In genomic region chr5:149377253-149377652, GRCm38 (mm10) we compare ENCODE assay signal across 12 mouse cellular contexts. TPM values are rescaled to one million over a fixed set of nuclear protein-coding genes. Genes with fewer than 3 reads are reported as not detected.
DNase-seq lines count a peak whose midpoint lies in the region; ATAC-seq and TF ChIP-seq lines count a peak whose summit lies in the region.
"Had no signal": no experiment of that assay in that cellular context is flagged by ENCODE, and none has a peak within 500 bp of the region (broad histone marks: within the 10 kb centered on the region; RNA-seq: fewer than 3 reads in every experiment).

No protein-coding gene starts in this region.

- peaks cover 63% of the 10 kb centered on the region for H3K4me1 ChIP-seq in kidney, embryonic 15.5 days
- H3K4me1 ChIP-seq in hindbrain, embryonic 12.5 days, result peaks cover 69% of the 10 kb centered on the region

- no peak for DNase-seq in kidney, adult 11 months
- peak; percentile 66 for DNase-seq in MEL-GATA-1-ER (ENCODE audit: extremely low read depth, low read depth)
- DNase-seq in spleen, postnatal 4 days (ENCODE audit: low spot score in 2 of 2), result no peak
- no peak for DNase-seq in right cerebral cortex, postnatal 14 days
- DNase-seq: cerebellum, postnatal 14 days had no signal

- no peaks in the 10 kb centered on the region for H3K9me3 ChIP-seq in kidney, embryonic 15.5 days (replicated peaks)
- H3K9me3 ChIP-seq in hindbrain, embryonic 12.5 days (replicated peaks), result no peaks in the 10 kb centered on the region

- peak overlapping the region; percentile 72 for H3K27ac ChIP-seq in kidney, embryonic 15.5 days
- peak overlapping the region; percentile 4; the same call in 1 of the 2 replicates for H3K27ac ChIP-seq in hindbrain, embryonic 12.5 days
- H3K27ac ChIP-seq: left cerebral cortex, adult 2 months; liver, embryonic 14.5 days had no signal

- TF ChIP-seq CTCF in C2C12 (IDR thresholded peaks at IDR 0.05; ENCODE audit: control insufficient read depth, insufficient read depth, insufficient read length), result no peak

- no peak overlapping the region for H3K4me3 ChIP-seq in kidney, embryonic 15.5 days (replicated peaks)
- H3K4me3 ChIP-seq in C2C12 (ENCODE audit: insufficient read depth, poor library complexity, severe bottlenecking), result no peak overlapping the region
- no peak overlapping the region for H3K4me3 ChIP-seq in hindbrain, embryonic 12.5 days
- H3K4me3 ChIP-seq: left cerebral cortex, adult 2 months had no signal

- H3K79me2 ChIP-seq in C2C12 (ENCODE audit: control insufficient read depth, insufficient read depth), result no peaks in the 10 kb centered on the region

- peak overlapping the region; percentile 7; the same call in 1 of the 2 replicates for H3K4me2 ChIP-seq in kidney, embryonic 15.5 days
- no peak overlapping the region for H3K4me2 ChIP-seq in hindbrain, embryonic 12.5 days (replicated peaks)

- H3K36me3 ChIP-seq in kidney, embryonic 15.5 days, result no peaks in the 10 kb centered on the region
- no peaks in the 10 kb centered on the region for H3K36me3 ChIP-seq in C2C12 (ENCODE audit: control insufficient read depth, insufficient read depth)
- no peaks in the 10 kb centered on the region for H3K36me3 ChIP-seq in hindbrain, embryonic 12.5 days
- H3K36me3 ChIP-seq: G1E had no signal

- H3K9ac ChIP-seq in kidney, embryonic 15.5 days, result no peak overlapping the region
- no peak overlapping the region for H3K9ac ChIP-seq in hindbrain, embryonic 12.5 days
- H3K9ac ChIP-seq: liver, embryonic 14.5 days had no signal

- H3ac ChIP-seq in C2C12 (ENCODE audit: control insufficient read depth, insufficient read length, low read depth), result no peak overlapping the region

- ATAC-seq in kidney, embryonic 15.5 days (replicated peaks; ENCODE audit: low FRiP score), result peak; percentile 27; the same call in 1 of the 2 replicates
- no peak for ATAC-seq in hindbrain, embryonic 12.5 days (ENCODE audit: low FRiP score)
- no peak for ATAC-seq in erythroblast, adult 5-6 weeks (replicated peaks; ENCODE audit: low FRiP score, poor library complexity, severe bottlenecking)

- no peaks in the 10 kb centered on the region for H3K27me3 ChIP-seq in kidney, embryonic 15.5 days
- H3K27me3 ChIP-seq in C2C12 (ENCODE audit: control insufficient read depth, insufficient read depth, insufficient read length), result no peaks in the 10 kb centered on the region
- H3K27me3 ChIP-seq in hindbrain, embryonic 12.5 days, result peaks cover 6% of the 10 kb centered on the region; the same call in 1 of the 2 replicates

- WGBS in kidney, embryonic 15.5 days, result 7% methylated on average over 6 of the region's 6 CpGs
- 30% methylated on average over 6 of the region's 6 CpGs for WGBS in hindbrain, embryonic 12.5 days

- no peaks in the 10 kb centered on the region for H3K79me3 ChIP-seq in C2C12 (ENCODE audit: low read depth)

TF ChIP-seq in C2C12, 6 proteins besides CTCF, POLR2A, EP300 and RAD21:
- TF ChIP-seq CEBPB (IDR thresholded peaks at IDR 0.05; ENCODE audit: low read depth), result no peak
- TF ChIP-seq MYOG (IDR thresholded peaks at IDR 0.05; ENCODE audit: control insufficient read depth, extremely low read depth, insufficient read length), result no peak
- TF ChIP-seq MYOD1 (IDR thresholded peaks at IDR 0.05; ENCODE audit: control insufficient read depth, insufficient read length, low read depth), result peak; percentile 40
- TF ChIP-seq MAX (IDR thresholded peaks at IDR 0.05), result peak; percentile 42
- peak; percentile 40 for TF ChIP-seq FOSL1 (IDR thresholded peaks at IDR 0.05; ENCODE audit: insufficient read depth, low read length, poor library complexity, severe bottlenecking)
- no peak for TF ChIP-seq USF1 (IDR thresholded peaks at IDR 0.05; ENCODE audit: low read depth)

RNA-seq across cellular contexts. Expression of gene Medag, which starts 34.3 kb away (rescaled TPM):
- 0.48 and 0.62 TPM in 2 replicates for polyA plus RNA-seq in kidney, embryonic 15.5 days (2015; fragmentation: Nextera tagmentation; extraction: Ambion mirVana)
- 0.09 TPM for polyA plus RNA-seq in C2C12 (2012; fragmentation: generic; extraction: Trizol)
- 1.0 and 1.1 TPM in 2 replicates for polyA plus RNA-seq in hindbrain, embryonic 12.5 days (2016; fragmentation: Nextera tagmentation; extraction: Ambion mirVana)
- total RNA-seq in erythroblast, adult 5-6 weeks (2015; ENCODE audit: low replicate concordance), result not detected in 2 replicates
- not detected in 2 replicates for total RNA-seq in erythroblast, adult 5-6 weeks (2017; ENCODE audit: low replicate concordance)
- polyA plus RNA-seq: G1E had no signal
